Mouse (Mus musculus): ENCODE results near the gene Samd3.

DNA sequence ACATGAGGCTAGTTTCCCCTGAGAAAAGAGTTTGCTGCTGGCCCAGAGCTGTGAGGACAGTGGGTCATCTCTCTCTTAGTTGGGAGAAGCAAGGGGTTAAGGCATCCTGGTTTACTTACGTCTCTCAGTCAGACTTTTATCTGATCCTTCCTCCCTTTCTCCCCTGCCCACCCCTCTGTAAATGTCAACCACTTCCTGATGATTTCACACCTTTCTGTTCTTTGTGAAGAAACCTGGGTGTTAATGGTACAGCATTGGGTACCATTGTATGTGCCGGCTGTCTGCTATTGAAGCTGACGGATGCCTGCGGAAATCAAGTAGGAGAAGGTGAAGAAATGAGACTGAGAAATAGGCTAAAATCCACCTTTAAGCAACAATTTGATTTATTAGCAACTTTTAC is at the start of gene Samd3:
- TF ChIP-seq CTCF (IDR thresholded peaks at IDR 0.05; ENCODE audit: insufficient read depth, low read length), result no peak
- no peak for TF ChIP-seq POLR2A (IDR thresholded peaks at IDR 0.05; ENCODE audit: borderline replicate concordance, extremely low read depth, low read depth, low read length)
